Mouse (Mus musculus) heart, adult 11 months (tissue): ENCODE measurements around the gene Tm4sf1.

Source experiments
- DNase-seq: peaks from one replicate; pipeline ENCODE4 v3.0.0; 2022

Gene Tm4sf1

GRCm38 (mm10) chr3:57287438-57287837 lies 14.3 kb downstream of the Tm4sf1 start:
- no peak for DNase-seq

DNA sequence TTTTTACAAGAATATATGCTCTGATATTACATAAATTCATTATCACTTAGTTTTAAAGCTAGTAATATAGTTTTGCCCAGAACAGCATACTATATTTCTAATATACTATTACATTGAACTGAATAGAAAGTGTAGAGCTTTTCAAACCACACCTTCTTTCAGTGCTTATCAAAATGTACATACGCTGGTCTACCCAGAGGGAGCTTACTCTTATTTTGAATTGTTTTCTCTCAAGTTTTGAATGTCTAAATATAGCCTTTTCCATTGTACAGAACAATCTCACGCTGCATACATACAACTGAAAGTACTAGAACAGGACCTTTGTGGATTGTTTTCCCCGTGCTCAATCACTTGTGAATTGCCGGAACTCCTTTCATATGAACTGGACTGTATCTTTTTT lies 23.6 kb downstream of the Tm4sf1 start:
- DNase-seq, result peak; percentile 22

- DNase-seq, result peak; percentile 95
Measured at GRCm38 (mm10) chr3:57277453-57277852, 24.3 kb downstream of the Tm4sf1 start.

DNA sequence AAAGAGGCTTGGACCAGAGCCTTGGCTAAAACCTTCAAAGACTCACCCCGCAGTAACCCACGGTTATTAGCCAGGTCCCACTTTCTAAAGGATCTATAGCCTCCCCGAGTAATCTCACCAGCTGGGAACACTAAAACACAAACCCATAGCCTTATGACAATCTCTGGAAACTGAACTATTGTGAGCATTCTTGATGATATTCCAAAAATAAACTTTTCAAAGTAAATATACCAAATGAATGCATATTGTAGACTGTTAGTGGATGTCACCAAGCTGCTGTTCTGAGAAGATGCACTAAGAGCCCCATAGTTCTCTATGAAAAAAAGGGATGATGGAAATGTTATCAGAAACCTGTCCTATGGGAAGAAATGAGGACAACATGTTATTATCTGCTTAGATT lies 25.0 kb downstream of the Tm4sf1 start:
- DNase-seq, result no peak

- no peak for DNase-seq
Measured at GRCm38 (mm10) chr3:57268994-57269393, 32.8 kb downstream of the Tm4sf1 start.

GRCm38 (mm10) chr3:57267559-57268173 lies 34.1 kb downstream of the Tm4sf1 start:
- peak; percentile 86 for DNase-seq

- DNase-seq, result peak; percentile 92
Measured at GRCm38 (mm10) chr3:57253041-57253440, 48.7 kb downstream of the Tm4sf1 start.

GRCm38 (mm10) chr3:57252551-57252950 lies 49.2 kb downstream of the Tm4sf1 start:
- DNase-seq, result peak; percentile 96

DNA sequence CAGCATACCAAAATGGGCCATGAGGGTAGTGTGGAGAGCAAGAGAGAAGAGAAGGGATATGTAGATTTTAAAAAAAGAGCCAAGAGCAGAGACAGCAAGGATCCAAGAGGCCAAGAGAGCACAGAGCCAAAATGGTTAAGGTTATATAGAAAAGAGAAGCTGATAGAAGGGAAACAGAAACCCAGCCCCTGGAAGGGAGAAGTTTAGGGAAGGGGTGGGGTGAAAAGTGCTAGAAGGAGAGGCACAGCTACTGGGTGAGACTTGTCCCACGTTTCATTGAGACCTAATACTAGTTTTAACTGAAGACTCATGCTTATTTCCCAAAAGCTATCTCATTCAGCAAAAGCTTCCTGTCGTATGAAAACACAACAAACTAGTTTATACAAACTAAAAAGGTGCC lies 56.5 kb downstream of the Tm4sf1 start:
- no peak for DNase-seq
